ENCODE assay signal across 33 mouse cellular contexts in the genomic region with DNA sequence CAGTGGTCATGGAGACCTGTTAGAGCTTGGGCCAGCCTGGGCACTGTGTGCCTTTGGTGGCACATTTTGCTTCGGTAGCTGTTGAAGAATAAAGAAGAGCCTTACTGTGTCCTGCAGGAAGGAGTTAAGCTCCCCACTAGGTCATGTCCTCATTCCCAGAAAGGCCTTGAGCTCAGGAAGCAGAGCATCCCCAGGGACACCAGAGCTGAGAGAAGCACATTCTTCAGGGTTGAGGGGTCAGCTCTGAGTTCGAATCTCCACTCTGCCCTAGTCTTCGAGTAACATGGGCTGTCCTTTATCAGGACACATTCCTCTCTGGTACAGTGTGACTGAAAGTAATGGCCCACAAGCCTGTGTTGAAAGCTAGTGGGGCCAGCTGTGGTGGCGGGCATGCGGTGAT. TPM values are rescaled to one million over a fixed set of nuclear protein-coding genes. Genes with fewer than 3 reads are reported as not detected.
A peak's percentile ranks its signal among the peaks of the same experiment; 100 is the strongest.
DNase-seq lines count a peak whose midpoint lies in the region; ATAC-seq and TF ChIP-seq lines count a peak whose summit lies in the region.
"Had no signal": no experiment of that assay in that cellular context is flagged by ENCODE, and none has a peak within 500 bp of the region (broad histone marks: within the 10 kb centered on the region; RNA-seq: fewer than 3 reads in every experiment).

No protein-coding gene starts in this region.

- 74% methylated on average over 5 of the region's 5 CpGs for WGBS in liver, embryonic 13.5 days (ENCODE audit: insufficient replicate concordance)
- WGBS in liver, embryonic 11.5 days: 87% methylated on average over 5 of the region's 5 CpGs

- H3K4me3 ChIP-seq in gastrocnemius, adult 2 months: no peak overlapping the region
- no peak overlapping the region for H3K4me3 ChIP-seq in liver, embryonic 13.5 days (replicated peaks)
- H3K4me3 ChIP-seq in liver, embryonic 11.5 days (ENCODE audit: low read depth, low read length): no peak overlapping the region
- H3K4me3 ChIP-seq: embryonic facial prominence, embryonic 10.5 days; embryonic facial prominence, embryonic 13.5 days; erythroblast, embryonic 14.5 days; forebrain, embryonic 12.5 days; forebrain, embryonic 15.5 days; heart, embryonic 13.5 days had no signal

- no peaks in the 10 kb centered on the region for H3K9me3 ChIP-seq in liver, embryonic 13.5 days (replicated peaks)
- H3K9me3 ChIP-seq in liver, embryonic 11.5 days (ENCODE audit: control insufficient read depth, low read length): no peaks in the 10 kb centered on the region
- H3K9me3 ChIP-seq: embryonic facial prominence, embryonic 10.5 days; embryonic facial prominence, embryonic 13.5 days; forebrain, embryonic 12.5 days; forebrain, embryonic 15.5 days; heart, embryonic 13.5 days had no signal

- no peaks in the 10 kb centered on the region for H3K36me3 ChIP-seq in liver, embryonic 13.5 days
- H3K36me3 ChIP-seq in liver, embryonic 11.5 days (ENCODE audit: control insufficient read depth, insufficient read depth, low read length): no peaks in the 10 kb centered on the region
- H3K36me3 ChIP-seq: forebrain, embryonic 15.5 days had no signal

- H3K4me2 ChIP-seq in liver, embryonic 13.5 days: no peak overlapping the region
- H3K4me2 ChIP-seq in liver, embryonic 11.5 days: no peak overlapping the region
- H3K4me2 ChIP-seq: embryonic facial prominence, embryonic 13.5 days; forebrain, embryonic 12.5 days; forebrain, embryonic 15.5 days; heart, embryonic 13.5 days; hindbrain, embryonic 14.5 days had no signal

- 0 out of 2 replicates have a peak, but pooled peaks have one; percentile 10 for ATAC-seq in liver, embryonic 13.5 days (ENCODE audit: low read depth)
- ATAC-seq in liver, embryonic 11.5 days (replicated peaks; ENCODE audit: low FRiP score): no peak
- ATAC-seq: activated CD4-positive, CD25-positive, alpha-beta regulatory T cell, adult 4 months; forebrain, embryonic 15.5 days; hindbrain, postnatal 0 days had no signal

- no peak for TF ChIP-seq CTCF in gastrocnemius, adult 2 months (IDR thresholded peaks at IDR 0.05)

- DNase-seq in gastrocnemius, adult 2 months: no peak
- DNase-seq in gastrocnemius, postnatal 25 days: no peak
- peak; percentile 61 for DNase-seq in kidney, postnatal 10 days
- no peak for DNase-seq in kidney, adult 11 months
- DNase-seq in liver, embryonic 13.5 days: no peak
- DNase-seq in liver, embryonic 11.5 days (ENCODE audit: low spot score): no peak
- DNase-seq in cerebellum, adult 18-20 months: no peak
- DNase-seq: adrenal gland, postnatal 36 days; cerebellum, adult 11 months; cerebellum, adult 8-10 months; cerebellum, postnatal 10 days; cerebellum, postnatal 36 days; embryo, embryonic 11 days; gastrocnemius, postnatal 10 days; heart, adult 11 months; heart, postnatal 14 days; heart, postnatal 4 days had no signal

- no peak overlapping the region for H3K9ac ChIP-seq in liver, embryonic 13.5 days
- H3K9ac ChIP-seq in liver, embryonic 11.5 days (ENCODE audit: low read depth, low read length): no peak overlapping the region
- H3K9ac ChIP-seq: embryonic facial prominence, embryonic 13.5 days; forebrain, embryonic 12.5 days; forebrain, embryonic 15.5 days; heart, embryonic 13.5 days; hindbrain, embryonic 14.5 days had no signal

- H3K27ac ChIP-seq in gastrocnemius, adult 2 months: peak overlapping the region; percentile 24
- H3K27ac ChIP-seq in liver, embryonic 13.5 days: no peak overlapping the region
- no peak overlapping the region for H3K27ac ChIP-seq in liver, embryonic 11.5 days (ENCODE audit: low read depth, low read length)
- H3K27ac ChIP-seq: embryonic facial prominence, embryonic 10.5 days; embryonic facial prominence, embryonic 13.5 days; forebrain, embryonic 12.5 days; forebrain, embryonic 15.5 days; heart, embryonic 13.5 days; hindbrain, embryonic 14.5 days; hindbrain, postnatal 0 days had no signal

- peaks cover 14% of the 10 kb centered on the region for H3K4me1 ChIP-seq in liver, embryonic 13.5 days (replicated peaks)
- peaks cover 10% of the 10 kb centered on the region; the same call in 1 of the 2 replicates for H3K4me1 ChIP-seq in liver, embryonic 11.5 days (replicated peaks; ENCODE audit: control insufficient read depth, insufficient read depth, low read length)
- H3K4me1 ChIP-seq: forebrain, embryonic 12.5 days had no signal

- intact Hi-C loops in gastrocnemius, adult 2 months (cut with DNase I): no loop called here

- H3K27me3 ChIP-seq in liver, embryonic 13.5 days: no peaks in the 10 kb centered on the region
- H3K27me3 ChIP-seq in liver, embryonic 11.5 days (replicated peaks; ENCODE audit: control insufficient read depth, insufficient read depth, low read length): no peaks in the 10 kb centered on the region
- H3K27me3 ChIP-seq: embryonic facial prominence, embryonic 13.5 days; forebrain, embryonic 12.5 days; forebrain, embryonic 15.5 days; heart, embryonic 13.5 days had no signal

RNA-seq across cellular contexts. Expression of gene Rho, which starts 11.7 kb away (rescaled TPM):
- total RNA-seq in gastrocnemius, adult 2 months (2021): under 1 TPM in 1 of 2 experiments, not detected in 1; 0.06 TPM
- total RNA-seq in gastrocnemius, postnatal 25 days (2021): under 1 TPM in 1 of 2 experiments, not detected in 1; 0.20 TPM
- not detected in 2 replicates for polyA plus RNA-seq in liver, embryonic 13.5 days (2015; fragmentation: Nextera tagmentation; extraction: Ambion mirVana)
- 0.06 TPM in 1 of 2 replicates, not detected in the other for polyA plus RNA-seq in liver, embryonic 11.5 days (2014; fragmentation: Nextera tagmentation; extraction: Ambion mirVana)
- polyA plus RNA-seq: activated CD4-positive, CD25-positive, alpha-beta regulatory T cell, adult 4 months; erythroblast, embryonic 14.5 days; heart, embryonic 13.5 days; heart, embryonic 16.5 days had no signal

RNA-seq across cellular contexts. Expression of gene H1foo, which starts 24.9 kb away (rescaled TPM):
- not detected for total RNA-seq in gastrocnemius, adult 2 months (2021)
- total RNA-seq in gastrocnemius, postnatal 25 days (2021): not detected
- not detected in 2 replicates for polyA plus RNA-seq in liver, embryonic 13.5 days (2015; fragmentation: Nextera tagmentation; extraction: Ambion mirVana)
- polyA plus RNA-seq in liver, embryonic 11.5 days (2014; fragmentation: Nextera tagmentation; extraction: Ambion mirVana): not detected in 2 replicates
- total RNA-seq: adrenal gland, adult 18-20 months; adrenal gland, postnatal 10 days; adrenal gland, postnatal 36 days; ES-E14; gastrocnemius, postnatal 10 days; gastrocnemius, postnatal 4 days; heart, postnatal 14 days; heart, postnatal 4 days had no signal
- polyA plus RNA-seq: cortical plate, adult 2 months; embryonic facial prominence, embryonic 10.5 days; embryonic facial prominence, embryonic 13.5 days; erythroblast, embryonic 14.5 days; forebrain, embryonic 12.5 days; forebrain, embryonic 15.5 days; heart, embryonic 13.5 days; heart, embryonic 16.5 days; hindbrain, embryonic 11.5 days; hindbrain, embryonic 14.5 days; hindbrain, postnatal 0 days had no signal
